12 mouse cellular contexts compared by ENCODE assay signal in genomic region chr12:31294526-31294925, GRCm38 (mm10). TPM values are rescaled to one million over a fixed set of nuclear protein-coding genes. Genes with fewer than 3 reads are reported as not detected.
DNase-seq lines count a peak whose midpoint lies in the region; ATAC-seq and TF ChIP-seq lines count a peak whose summit lies in the region.
"Had no signal": no experiment of that assay in that cellular context is flagged by ENCODE, and none has a peak within 500 bp of the region (broad histone marks: within the 10 kb centered on the region; RNA-seq: fewer than 3 reads in every experiment).

No protein-coding gene starts in this region.

- DNase-seq in midbrain, embryonic 11.5 days (ENCODE audit: low spot score, missing footprints): peak; percentile 72
- no peak for DNase-seq in midbrain, embryonic 10.5 days (ENCODE audit: low spot score)
- no peak for DNase-seq in ovary, postnatal 36 days (ENCODE audit: low spot score)
- DNase-seq in gastrocnemius, adult 8-10 months (ENCODE audit: low spot score in 2 of 2): no peak
- DNase-seq: adrenal gland, postnatal 10 days; cerebellum, adult 2 months had no signal

- no peaks in the 10 kb centered on the region for H3K4me1 ChIP-seq in midbrain, embryonic 11.5 days (ENCODE audit: control insufficient read depth, insufficient read depth, low read length)
- peaks cover 8% of the 10 kb centered on the region; the same call in 1 of the 2 replicates for H3K4me1 ChIP-seq in midbrain, embryonic 10.5 days
- H3K4me1 ChIP-seq in intestine, postnatal 0 days (replicated peaks; ENCODE audit: control insufficient read depth, insufficient read depth, low read length): 0 out of 2 replicates have a peak, but pooled peaks cover 7% of the 10 kb centered on the region
- no peaks in the 10 kb centered on the region; the same call in 1 of the 2 replicates for H3K4me1 ChIP-seq in liver, embryonic 12.5 days
- peaks cover 22% of the 10 kb centered on the region for H3K4me1 ChIP-seq in stomach, embryonic 15.5 days

- peak; percentile 55 for ATAC-seq in midbrain, embryonic 11.5 days (ENCODE audit: low FRiP score)
- peak; percentile 57 for ATAC-seq in intestine, postnatal 0 days
- ATAC-seq in liver, embryonic 12.5 days: peak; percentile 51; the same call in 1 of the 2 replicates
- ATAC-seq in stomach, embryonic 15.5 days (ENCODE audit: insufficient read depth, low FRiP score, low read depth): peak; percentile 89

- no peak overlapping the region for H3K27ac ChIP-seq in midbrain, embryonic 11.5 days (ENCODE audit: low read depth, low read length)
- no peak overlapping the region for H3K27ac ChIP-seq in midbrain, embryonic 10.5 days (replicated peaks)
- H3K27ac ChIP-seq in intestine, postnatal 0 days (ENCODE audit: low read depth, low read length): no peak overlapping the region
- no peak overlapping the region for H3K27ac ChIP-seq in liver, embryonic 12.5 days
- peak overlapping the region; percentile 55 for H3K27ac ChIP-seq in stomach, embryonic 15.5 days
- H3K27ac ChIP-seq: macrophage had no signal

- no peak overlapping the region for H3K9ac ChIP-seq in midbrain, embryonic 11.5 days (ENCODE audit: low read length)
- no peak overlapping the region for H3K9ac ChIP-seq in intestine, postnatal 0 days (ENCODE audit: low read depth, low read length)
- H3K9ac ChIP-seq in liver, embryonic 12.5 days: no peak overlapping the region
- H3K9ac ChIP-seq in stomach, embryonic 15.5 days: no peak overlapping the region

- no peak overlapping the region for H3K4me3 ChIP-seq in midbrain, embryonic 11.5 days (ENCODE audit: low read depth, low read length)
- no peak overlapping the region for H3K4me3 ChIP-seq in midbrain, embryonic 10.5 days
- no peak overlapping the region for H3K4me3 ChIP-seq in intestine, postnatal 0 days (ENCODE audit: low read depth, low read length)
- no peak overlapping the region for H3K4me3 ChIP-seq in liver, embryonic 12.5 days
- H3K4me3 ChIP-seq in stomach, embryonic 15.5 days (replicated peaks): no peak overlapping the region

- no peak for TF ChIP-seq CTCF in intestine, postnatal 0 days (IDR thresholded peaks at IDR 0.05; ENCODE audit: low read depth)

- H3K4me2 ChIP-seq in midbrain, embryonic 11.5 days: no peak overlapping the region
- no peak overlapping the region; the same call in 1 of the 2 replicates for H3K4me2 ChIP-seq in intestine, postnatal 0 days (replicated peaks; ENCODE audit: low read depth)
- no peak overlapping the region for H3K4me2 ChIP-seq in liver, embryonic 12.5 days
- peak overlapping the region; percentile 34 for H3K4me2 ChIP-seq in stomach, embryonic 15.5 days

- no peaks in the 10 kb centered on the region for H3K9me3 ChIP-seq in midbrain, embryonic 11.5 days (ENCODE audit: control insufficient read depth, low read length)
- H3K9me3 ChIP-seq in midbrain, embryonic 10.5 days (replicated peaks): no peaks in the 10 kb centered on the region
- H3K9me3 ChIP-seq in intestine, postnatal 0 days (ENCODE audit: control insufficient read depth): no peaks in the 10 kb centered on the region
- H3K9me3 ChIP-seq in liver, embryonic 12.5 days (replicated peaks): no peaks in the 10 kb centered on the region
- no peaks in the 10 kb centered on the region for H3K9me3 ChIP-seq in stomach, embryonic 15.5 days
- H3K9me3 ChIP-seq: G1E had no signal

- WGBS in midbrain, embryonic 11.5 days: 66% methylated on average over 10 of the region's 10 CpGs
- WGBS in midbrain, embryonic 10.5 days: 69% methylated on average over 10 of the region's 10 CpGs
- WGBS in intestine, postnatal 0 days: 20% methylated on average over 10 of the region's 10 CpGs
- 62% methylated on average over 10 of the region's 10 CpGs for WGBS in liver, embryonic 12.5 days (ENCODE audit: insufficient replicate concordance)
- WGBS in stomach, embryonic 15.5 days: 30% methylated on average over 10 of the region's 10 CpGs

- H3K27me3 ChIP-seq in midbrain, embryonic 11.5 days (ENCODE audit: control insufficient read depth, insufficient read depth, low read length): no peaks in the 10 kb centered on the region
- H3K27me3 ChIP-seq in midbrain, embryonic 10.5 days (ENCODE audit: low read depth, poor library complexity, severe bottlenecking): no peaks in the 10 kb centered on the region
- H3K27me3 ChIP-seq in intestine, postnatal 0 days (replicated peaks; ENCODE audit: control insufficient read depth, insufficient read depth, low read length): no peaks in the 10 kb centered on the region
- no peaks in the 10 kb centered on the region for H3K27me3 ChIP-seq in liver, embryonic 12.5 days (replicated peaks)
- H3K27me3 ChIP-seq in stomach, embryonic 15.5 days (replicated peaks): no peaks in the 10 kb centered on the region

- no peaks in the 10 kb centered on the region for H3K36me3 ChIP-seq in midbrain, embryonic 11.5 days (ENCODE audit: control insufficient read depth, insufficient read depth, low read length)
- H3K36me3 ChIP-seq in midbrain, embryonic 10.5 days: peaks cover under 1% of the 10 kb centered on the region; the same call in 1 of the 2 replicates
- peaks cover 19% of the 10 kb centered on the region for H3K36me3 ChIP-seq in intestine, postnatal 0 days (ENCODE audit: control insufficient read depth, insufficient read depth)
- H3K36me3 ChIP-seq in liver, embryonic 12.5 days: peaks cover under 1% of the 10 kb centered on the region; the same call in 1 of the 2 replicates
- H3K36me3 ChIP-seq in stomach, embryonic 15.5 days: peaks cover 21% of the 10 kb centered on the region; the same call in 1 of the 2 replicates
- H3K36me3 ChIP-seq: G1E had no signal

RNA-seq across cellular contexts. Expression of gene Lamb1, which starts 29.5 kb away (rescaled TPM):
- 17.3 and 18.5 TPM in 2 replicates for polyA plus RNA-seq in midbrain, embryonic 11.5 days (2014; fragmentation: Nextera tagmentation; extraction: Ambion mirVana)
- 17.8 and 20.8 TPM in 2 replicates for polyA plus RNA-seq in midbrain, embryonic 10.5 days (2016; fragmentation: Nextera tagmentation; extraction: Ambion mirVana)
- polyA plus RNA-seq in intestine, postnatal 0 days (2015; fragmentation: Nextera tagmentation; extraction: Ambion mirVana): 25.8 and 27.5 TPM in 2 replicates
- polyA plus RNA-seq in liver, embryonic 12.5 days (2016; fragmentation: Nextera tagmentation; extraction: Ambion mirVana): 8.3 and 8.6 TPM in 2 replicates
- 83.4 and 94.1 TPM in 2 replicates for polyA plus RNA-seq in stomach, embryonic 15.5 days (2015; fragmentation: Nextera tagmentation; extraction: Ambion mirVana)
- total RNA-seq in gastrocnemius, adult 8-10 months (2022): 10 to 100 TPM in 1 of 4 experiments, 1 to 10 TPM in 3; 6.6 to 10.9 (median 9.1) TPM
- polyA plus RNA-seq: G1E had no signal

RNA-seq across cellular contexts. Expression of gene Gm6993, which starts 54.0 kb away (rescaled TPM):
- polyA plus RNA-seq in midbrain, embryonic 11.5 days (2014; fragmentation: Nextera tagmentation; extraction: Ambion mirVana): not detected in 2 replicates
- not detected in 2 replicates for polyA plus RNA-seq in midbrain, embryonic 10.5 days (2016; fragmentation: Nextera tagmentation; extraction: Ambion mirVana)
- not detected in 2 replicates for polyA plus RNA-seq in intestine, postnatal 0 days (2015; fragmentation: Nextera tagmentation; extraction: Ambion mirVana)
- not detected in 2 replicates for polyA plus RNA-seq in liver, embryonic 12.5 days (2016; fragmentation: Nextera tagmentation; extraction: Ambion mirVana)
- polyA plus RNA-seq in stomach, embryonic 15.5 days (2015; fragmentation: Nextera tagmentation; extraction: Ambion mirVana): not detected in 2 replicates
- not detected for total RNA-seq in gastrocnemius, adult 8-10 months (2022)
- total RNA-seq: adrenal gland, postnatal 10 days; G1E; gastrocnemius, adult 18-20 months had no signal
- polyA plus RNA-seq: cerebellum, adult 2 months; G1E; macrophage had no signal

RNA-seq across cellular contexts. Expression of gene Dld, which starts 56.7 kb away (rescaled TPM):
- 159 and 186 TPM in 2 replicates for polyA plus RNA-seq in midbrain, embryonic 11.5 days (2014; fragmentation: Nextera tagmentation; extraction: Ambion mirVana)
- 136 and 137 TPM in 2 replicates for polyA plus RNA-seq in midbrain, embryonic 10.5 days (2016; fragmentation: Nextera tagmentation; extraction: Ambion mirVana)
- 115 and 124 TPM in 2 replicates for polyA plus RNA-seq in intestine, postnatal 0 days (2015; fragmentation: Nextera tagmentation; extraction: Ambion mirVana)
- 110 and 111 TPM in 2 replicates for polyA plus RNA-seq in liver, embryonic 12.5 days (2016; fragmentation: Nextera tagmentation; extraction: Ambion mirVana)
- 126 and 137 TPM in 2 replicates for polyA plus RNA-seq in stomach, embryonic 15.5 days (2015; fragmentation: Nextera tagmentation; extraction: Ambion mirVana)
- 100 to 1,000 TPM; 162 to 186 (median 180) TPM for total RNA-seq in gastrocnemius, adult 8-10 months (2022)
